Mouse (Mus musculus): Measurements from ENCODE around the gene Arpc1a.

- no peak for TF ChIP-seq CTCF (IDR thresholded peaks at IDR 0.05; ENCODE audit: insufficient read depth, low read length)
- TF ChIP-seq POLR2A (IDR thresholded peaks at IDR 0.05; ENCODE audit: borderline replicate concordance, extremely low read depth, low read depth, low read length), result no peak
Observed at GRCm38 (mm10) chr5:145064765-145065340, 18.8 kb upstream of the Arpc1a start.

Data from lung, adult 2 months (tissue).